Mouse (Mus musculus) midbrain, postnatal 0 days (tissue): ENCODE results near the gene Ptpn12. TPM values are rescaled to one million over a fixed set of nuclear protein-coding genes. Genes with fewer than 3 reads are reported as not detected.
A peak's percentile ranks its signal among the peaks of the same experiment; 100 is the strongest.

ENCODE experiments used
- ATAC-seq: fragments of 200-750 bp; cut with Nextera tagmentation; 2 replicates; pipeline ENCODE4 v1.8.0; 2017; ENCODE audit warnings: moderate number of reproducible peaks, mild to moderate bottlenecking, moderate TSS enrichment, moderate library complexity; ENCODE audit not compliant: low FRiP score
- DNase-seq: peaks from one replicate; pipeline ENCODE4 v3.0.0-alpha.2; 2015; ENCODE audit warnings: low spot score
- H3K27ac ChIP-seq: fragments of 300-500 bp; sonication (generic); 2 replicates; pipeline ENCODE4 v1.5.1; 2014; ENCODE audit warnings: low read depth, mild to moderate bottlenecking, low read length, mixed read lengths
- H3K27me3 ChIP-seq: fragments of 300-500 bp; sonication (generic); 2 replicates; pipeline ENCODE4 v1.6.1; 2014; ENCODE audit warnings: low read length, control low read depth, mixed read lengths; ENCODE audit not compliant: insufficient read depth
- H3K36me3 ChIP-seq: fragments of 300-500 bp; sonication (generic); 2 replicates; pipeline ENCODE4 v1.6.1; 2014; ENCODE audit warnings: low read length, control low read depth, mixed read lengths; ENCODE audit not compliant: insufficient read depth
- H3K4me1 ChIP-seq: fragments of 300-500 bp; sonication (generic); 2 replicates; pipeline ENCODE4 v1.6.1; 2014; ENCODE audit warnings: mild to moderate bottlenecking, control low read depth, antibody characterized with exemption, low read length, mixed read lengths; ENCODE audit not compliant: insufficient read depth
- H3K4me2 ChIP-seq: fragments of 300-500 bp; sonication (generic); 2 replicates; pipeline ENCODE4 v1.6.1; 2014; ENCODE audit warnings: low read depth, mild to moderate bottlenecking, low read length, mixed read lengths; ENCODE audit not compliant: poor library complexity, severe bottlenecking
- H3K4me3 ChIP-seq: fragments of 300-500 bp; sonication (generic); 2 replicates; pipeline ENCODE4 v1.5.1; 2014; ENCODE audit warnings: low read depth, mild to moderate bottlenecking, low read length, moderate library complexity
- H3K9ac ChIP-seq: fragments of 300-500 bp; sonication (generic); replicated peaks from 2 replicates; pipeline ENCODE4 v1.6.1; 2014; ENCODE audit warnings: mild to moderate bottlenecking, low read length, moderate library complexity, mixed read lengths; ENCODE audit not compliant: poor library complexity, severe bottlenecking
- H3K9me3 ChIP-seq: fragments of 300-500 bp; sonication (generic); 2 replicates; pipeline ENCODE4 v1.6.1; 2016; ENCODE audit warnings: low read length, control low read depth
- CTCF ChIP-seq: IDR thresholded peaks from 2 replicates; pipeline ENCODE4 v1.5.1; 2016; ENCODE audit warnings: antibody characterized with exemption, mild to moderate bottlenecking
- WGBS: fragments of 180-500 bp; shearing (Covaris S2); extraction: QIAGEN DNeasy Blood & Tissue Kit; methylation state at CpG from one replicate; pipeline ENCODE4 v1.1.7; 2014; 5-methylcytosine and 5-hydroxymethylcytosine counted together
- polyA plus RNA-seq: library from polyadenylated mRNA; unstranded; fragments of >200 nt; fragmentation: Nextera tagmentation; extraction: Ambion mirVana; gene quantifications from 2 replicates; pipeline ENCODE4 v1.2.1, GENCODE M21; 2015
- total RNA-seq: library from RNA; depleted of rRNA; stranded (reverse); fragments of >200 nt; gene quantifications from 2 replicates; pipeline ENCODE4 v1.2.3, GENCODE M21; 2014

The Ptpn12 gene
- total and polyA plus RNA-seq, 2 experiments from 2014 or later, result 10.8 to 28.2 TPM

DNA sequence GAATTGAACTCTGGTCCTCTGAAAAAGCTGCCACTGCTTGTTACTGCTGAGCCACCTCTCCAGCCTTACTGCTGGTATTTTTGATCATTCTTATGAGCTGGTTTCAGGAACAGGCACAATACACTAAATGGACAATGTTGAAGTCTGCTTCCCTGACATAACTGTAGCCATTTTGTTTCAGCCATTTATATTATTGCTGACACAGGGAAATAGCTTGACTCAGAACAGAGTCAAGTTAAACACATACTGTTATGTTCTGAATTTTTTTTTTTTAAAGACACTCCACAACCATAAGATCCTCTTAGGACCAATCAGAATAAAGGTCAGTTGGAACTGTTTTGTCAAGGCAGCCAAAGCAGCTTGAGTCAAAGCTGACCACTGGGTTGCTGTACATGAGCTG, 72.2 kb downstream of the Ptpn12 start:
- Histone ChIP-seq H3K36me3 (peaks cover 15% of the 10 kb centered on the region), H3K27me3 (no peaks in the 10 kb centered on the region), H3K9ac (no peak overlapping the region), H3K4me1 (no peaks in the 10 kb centered on the region), H3K27ac (no peak overlapping the region), H3K4me2 (no peak overlapping the region), H3K9me3 (no peaks in the 10 kb centered on the region), H3K4me3 (no peak overlapping the region)
- TF ChIP-seq CTCF, result no peak
- DNase-seq, result no peak
- ATAC-seq, result no peak

DNA sequence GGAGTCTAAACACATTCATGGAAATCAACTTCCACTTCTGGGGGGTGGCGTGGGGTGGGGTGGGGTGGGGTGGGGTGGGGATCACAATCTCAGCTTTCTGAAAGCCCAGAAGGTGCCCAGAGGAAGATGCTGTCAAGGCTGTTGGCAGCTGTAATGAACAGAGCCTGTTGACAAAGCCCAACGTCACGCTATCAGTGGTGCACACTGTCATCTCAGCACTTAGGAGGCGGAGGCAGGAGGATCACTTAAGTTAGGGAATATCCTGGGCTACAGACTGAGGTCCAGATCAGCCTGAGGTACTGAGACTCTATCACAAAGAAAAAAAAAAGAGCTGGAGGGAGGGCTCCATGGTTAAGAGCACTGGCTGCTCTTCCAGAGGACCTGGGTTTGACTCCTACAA, 81.0 kb downstream of the Ptpn12 start:
- TF ChIP-seq CTCF, result no peak
- Histone ChIP-seq H3K4me3 (no peak overlapping the region), H3K9me3 (no peaks in the 10 kb centered on the region), H3K9ac (no peak overlapping the region), H3K27me3 (no peaks in the 10 kb centered on the region), H3K36me3 (no peaks in the 10 kb centered on the region), H3K4me2 (no peak overlapping the region), H3K27ac (no peak overlapping the region), H3K4me1 (no peaks in the 10 kb centered on the region)
- WGBS, result 79% methylated on average over 4 of the region's 4 CpGs
- ATAC-seq (no peak), DNase-seq (no peak)

DNA sequence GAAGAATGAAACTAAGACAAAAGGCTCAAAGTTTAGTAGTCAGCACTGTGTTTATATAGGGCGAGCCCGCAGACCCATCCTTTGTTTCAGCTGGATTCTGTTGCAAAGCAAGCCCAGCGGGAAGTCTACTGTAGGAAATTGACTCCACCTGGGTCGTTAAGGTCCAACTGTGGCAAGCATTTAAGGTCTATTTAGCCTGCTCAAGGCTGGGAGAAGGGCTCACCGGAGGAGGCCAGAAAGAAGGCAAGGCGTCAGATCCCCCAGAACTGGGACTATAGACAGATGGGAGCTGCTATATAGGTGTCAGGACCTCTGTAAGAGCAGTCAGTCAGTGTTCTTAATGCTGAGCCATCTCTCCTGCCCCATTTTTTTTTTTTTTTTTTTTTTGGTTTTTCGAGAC, 81.7 kb downstream of the Ptpn12 start:
- no peak overlapping the region for H3K4me3 ChIP-seq
- no peaks in the 10 kb centered on the region for H3K27me3 ChIP-seq
- H3K9me3 ChIP-seq, result no peaks in the 10 kb centered on the region
- no peaks in the 10 kb centered on the region for H3K36me3 ChIP-seq
- no peaks in the 10 kb centered on the region for H3K4me1 ChIP-seq
- no peak for ATAC-seq
- DNase-seq, result no peak
- no peak for TF ChIP-seq CTCF
- no peak overlapping the region for H3K9ac ChIP-seq
- 25% methylated on average over 6 of the region's 7 CpGs for WGBS
- H3K4me2 ChIP-seq, result no peak overlapping the region
- no peak overlapping the region for H3K27ac ChIP-seq

DNA sequence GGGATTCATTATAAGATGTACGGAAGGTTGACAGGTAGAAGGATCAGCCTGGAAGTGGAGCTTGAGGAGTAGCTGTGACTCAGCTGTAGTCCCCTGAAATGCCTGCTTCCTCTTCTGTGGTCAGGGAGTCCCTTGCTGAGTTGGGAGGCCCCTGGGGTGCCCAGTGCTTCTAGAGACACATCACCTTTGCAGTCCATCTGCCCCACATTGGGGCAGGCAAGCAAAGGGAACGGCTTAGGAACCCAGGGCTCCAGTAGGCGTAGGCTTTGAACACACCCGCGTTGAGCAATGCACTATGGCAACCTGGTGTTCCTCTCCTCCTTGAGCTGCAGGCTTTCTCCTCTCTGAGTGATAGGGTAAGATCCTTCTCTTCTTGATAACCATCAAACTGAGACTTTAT, 82.6 kb downstream of the Ptpn12 start:
- Histone ChIP-seq H3K27ac (no peak overlapping the region), H3K27me3 (no peaks in the 10 kb centered on the region), H3K36me3 (no peaks in the 10 kb centered on the region), H3K4me2 (no peak overlapping the region), H3K4me1 (no peaks in the 10 kb centered on the region), H3K9me3 (no peaks in the 10 kb centered on the region), H3K4me3 (no peak overlapping the region), H3K9ac (no peak overlapping the region)
- 69% methylated on average over 5 of the region's 5 CpGs for WGBS
- DNase-seq (no peak), ATAC-seq (no peak)
- no peak for TF ChIP-seq CTCF

DNA sequence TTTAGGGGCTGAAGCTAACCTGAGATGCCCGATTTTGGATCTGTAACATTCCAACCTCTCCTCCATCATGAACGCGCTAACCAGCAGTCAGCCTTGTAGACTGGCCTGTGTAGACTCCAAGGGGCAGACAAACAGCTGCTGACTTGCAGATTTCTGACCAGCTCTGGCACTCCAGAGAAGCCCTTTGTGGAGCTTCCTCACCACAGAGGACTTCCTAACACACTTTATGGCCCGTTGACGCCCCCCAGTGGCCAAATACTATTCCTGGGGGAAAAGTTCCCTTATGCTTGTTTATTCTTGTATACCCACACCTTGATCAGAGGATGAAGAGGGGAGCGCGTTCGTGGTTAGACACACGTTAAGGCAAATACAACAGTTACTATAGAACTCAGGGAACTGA, 86.7 kb downstream of the Ptpn12 start:
- H3K9ac ChIP-seq, result no peak overlapping the region
- no peaks in the 10 kb centered on the region for H3K36me3 ChIP-seq
- no peaks in the 10 kb centered on the region for H3K9me3 ChIP-seq
- H3K27me3 ChIP-seq, result no peaks in the 10 kb centered on the region
- peak; percentile 38 for TF ChIP-seq CTCF
- DNase-seq (peak; percentile 13), ATAC-seq (no peak)
- no peak overlapping the region for H3K4me2 ChIP-seq
- H3K4me1 ChIP-seq, result no peaks in the 10 kb centered on the region
- 72% methylated on average over 9 of the region's 9 CpGs for WGBS
- no peak overlapping the region for H3K4me3 ChIP-seq
- no peak overlapping the region for H3K27ac ChIP-seq

DNA sequence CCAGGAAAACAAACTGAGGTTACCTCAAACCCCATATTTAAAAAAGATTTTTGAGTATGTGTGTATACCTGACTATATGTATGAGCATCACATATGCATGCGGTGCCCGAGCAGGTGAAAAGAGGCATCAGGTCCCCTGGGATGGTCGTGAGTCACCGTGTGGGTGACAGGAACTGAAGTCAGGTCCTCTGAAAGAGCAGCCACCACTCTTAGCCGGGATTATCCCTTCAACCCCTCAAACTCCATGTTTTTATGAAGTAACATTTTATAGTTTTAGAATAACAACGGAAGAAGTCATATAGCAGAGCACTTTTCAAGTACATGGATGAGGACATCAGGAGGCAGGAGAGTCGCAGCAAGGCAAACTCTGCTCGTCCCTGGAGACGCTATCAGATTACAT, 87.2 kb downstream of the Ptpn12 start:
- 79% methylated on average over 9 of the region's 9 CpGs for WGBS
- no peak for ATAC-seq

More for the DNA sequence above, 87.2 kb downstream of the Ptpn12 start:
- Histone ChIP-seq H3K27ac (no peak overlapping the region), H3K9ac (no peak overlapping the region), H3K36me3 (no peaks in the 10 kb centered on the region), H3K4me3 (no peak overlapping the region), H3K4me1 (no peaks in the 10 kb centered on the region), H3K9me3 (no peaks in the 10 kb centered on the region), H3K27me3 (no peaks in the 10 kb centered on the region), H3K4me2 (no peak overlapping the region)
- TF ChIP-seq CTCF, result no peak
- DNase-seq, result no peak
